Mouse (Mus musculus) layer of hippocampus, adult 2 months (tissue): ENCODE data around the gene Pxdn. TPM values are rescaled to one million over a fixed set of nuclear protein-coding genes. Genes with fewer than 3 reads are reported as not detected.

Experiments used
- DNase-seq, 2 experiments: peaks; one replicate each; pipeline ENCODE4 v3.0.0; 2022; ENCODE audit warnings: low spot score in 2 of 2
- H3K27ac ChIP-seq: fragments of 200-600 bp; 2 replicates; pipeline ENCODE4 v1.8.1; 2022
- H3K4me3 ChIP-seq: fragments of 200-600 bp; 2 replicates; pipeline ENCODE4 v1.8.1; 2022; ENCODE audit warnings: mild to moderate bottlenecking
- CTCF ChIP-seq: fragments of 200-600 bp; conservative IDR thresholded peaks from 2 replicates; pipeline ENCODE4 v1.8.1; 2022; ENCODE audit warnings: antibody characterized with exemption, mild to moderate bottlenecking, moderate library complexity
- total RNA-seq, 2 experiments: library from RNA; stranded (reverse); gene quantifications; 2 replicates each; pipeline ENCODE4 v1.2.3; 2021

The Pxdn gene
- total RNA-seq, 2 experiments from 2014 or later, result 77.9 to 78.1 TPM

GRCm38 (mm10) chr12:29961041-29961440, 23.6 kb downstream of the Pxdn start:
- no peak overlapping the region for H3K27ac ChIP-seq
- H3K4me3 ChIP-seq, result no peak overlapping the region
- TF ChIP-seq CTCF, result no peak
- DNase-seq, result no peak

- no peak for DNase-seq
- TF ChIP-seq CTCF, result no peak
- H3K27ac ChIP-seq, result no peak overlapping the region
- H3K4me3 ChIP-seq, result no peak overlapping the region
Measured at GRCm38 (mm10) chr12:29965016-29965415, 27.6 kb downstream of the Pxdn start.

- no peak for TF ChIP-seq CTCF
- H3K27ac ChIP-seq, result no peak overlapping the region
- H3K4me3 ChIP-seq, result no peak overlapping the region
- DNase-seq, result no peak
Measured at GRCm38 (mm10) chr12:29971795-29972464, 34.5 kb downstream of the Pxdn start.

- DNase-seq, result no peak
- no peak for TF ChIP-seq CTCF
- H3K4me3 ChIP-seq, result no peak overlapping the region
- no peak overlapping the region for H3K27ac ChIP-seq
Measured at GRCm38 (mm10) chr12:29972533-29972932, 35.1 kb downstream of the Pxdn start.

- TF ChIP-seq CTCF, result no peak
- H3K4me3 ChIP-seq, result no peak overlapping the region
- no peak for DNase-seq
- no peak overlapping the region for H3K27ac ChIP-seq
Measured at GRCm38 (mm10) chr12:29980076-29980475, 42.7 kb downstream of the Pxdn start.

GRCm38 (mm10) chr12:29981722-29982293, 44.4 kb downstream of the Pxdn start:
- DNase-seq, result no peak
- no peak for TF ChIP-seq CTCF

GRCm38 (mm10) chr12:29983190-29983589, 45.8 kb downstream of the Pxdn start:
- Histone ChIP-seq H3K4me3 (no peak overlapping the region), H3K27ac (no peak overlapping the region)
- no peak for TF ChIP-seq CTCF
- DNase-seq, result no peak

More at GRCm38 (mm10) chr12:29981722-29982293, 44.4 kb downstream of the Pxdn start:
- Histone ChIP-seq H3K27ac (no peak overlapping the region), H3K4me3 (no peak overlapping the region)

- no peak for DNase-seq
- TF ChIP-seq CTCF, result no peak
- Histone ChIP-seq H3K27ac (peak overlapping the region; percentile 28; the same call in 1 of the 2 replicates), H3K4me3 (no peak overlapping the region)
Measured at GRCm38 (mm10) chr12:29985126-29985525, 47.7 kb downstream of the Pxdn start.

- Histone ChIP-seq H3K27ac (no peak overlapping the region), H3K4me3 (no peak overlapping the region)
- no peak for TF ChIP-seq CTCF
- DNase-seq, result no peak
Measured at GRCm38 (mm10) chr12:29986241-29986640, 48.8 kb downstream of the Pxdn start.

GRCm38 (mm10) chr12:29998895-29999294, 61.5 kb downstream of the Pxdn start:
- Histone ChIP-seq H3K27ac (no peak overlapping the region), H3K4me3 (no peak overlapping the region)
- TF ChIP-seq CTCF, result no peak
- no peak for DNase-seq

GRCm38 (mm10) chr12:30001951-30002350, 64.5 kb downstream of the Pxdn start:
- no peak for TF ChIP-seq CTCF
- H3K4me3 ChIP-seq, result no peak overlapping the region

GRCm38 (mm10) chr12:30003680-30004364, 66.4 kb downstream of the Pxdn start:
- peak; percentile 29 to 41 for DNase-seq
- Histone ChIP-seq H3K4me3 (no peak overlapping the region), H3K27ac (peak overlapping the region; percentile 88)
- no peak for TF ChIP-seq CTCF

More at GRCm38 (mm10) chr12:30001951-30002350, 64.5 kb downstream of the Pxdn start:
- no peak overlapping the region for H3K27ac ChIP-seq
- no peak for DNase-seq

- H3K27ac ChIP-seq, result peak overlapping the region; percentile 88
- peak in 1 of 2 experiments; percentile 34 for DNase-seq
Measured at GRCm38 (mm10) chr12:30004365-30004723, 66.9 kb downstream of the Pxdn start.

More at GRCm38 (mm10) chr12:30004365-30004723, 66.9 kb downstream of the Pxdn start:
- H3K4me3 ChIP-seq, result no peak overlapping the region
- TF ChIP-seq CTCF, result no peak
